Mouse (Mus musculus): ENCODE results near the gene V1ra8. TPM values are rescaled to one million over a fixed set of nuclear protein-coding genes. Genes with fewer than 3 reads are reported as not detected.
"Not testable (repeated sequence)": the region's sequence is repeated elsewhere in the genome, so short reads cannot be mapped to it uniquely, and the experiment has no call there.

Gene V1ra8
- polyA plus RNA-seq (2015; fragmentation: Nextera tagmentation; extraction: Ambion mirVana) = not detected in 2 replicates

DNA sequence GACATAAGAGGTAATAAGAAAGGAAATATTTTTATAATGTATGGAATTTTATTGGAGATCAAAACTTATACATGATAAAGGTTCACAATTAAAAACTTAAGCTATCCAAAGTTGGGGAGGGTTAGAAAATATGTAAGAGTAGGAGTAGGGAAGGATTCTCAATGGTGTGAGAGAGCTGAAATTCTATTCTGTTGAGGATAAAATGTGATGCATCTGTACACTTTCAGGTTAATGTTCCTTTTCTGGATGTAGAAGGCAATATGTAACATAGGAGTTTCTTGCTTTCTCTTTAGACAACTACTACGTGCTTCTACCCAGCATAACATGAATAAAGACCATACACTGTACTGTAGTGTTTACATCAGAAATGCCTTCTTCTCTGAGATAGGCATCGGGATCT lies at the start of gene V1ra8:
Gene V1ra8, plus strand, starts transcription at position 301 of the 400 bp plus-strand sequence.
- 81% methylated on average over 2 of the region's 2 CpGs for WGBS
- not testable (repeated sequence) for H3K36me3 ChIP-seq; H3K27me3 ChIP-seq; H3K9ac ChIP-seq; H3K4me3 ChIP-seq; H3K9me3 ChIP-seq; H3K4me2 ChIP-seq; H3K27ac ChIP-seq (replicated peaks); ATAC-seq (ENCODE audit: low FRiP score, low read depth); H3K4me1 ChIP-seq (replicated peaks)

DNA sequence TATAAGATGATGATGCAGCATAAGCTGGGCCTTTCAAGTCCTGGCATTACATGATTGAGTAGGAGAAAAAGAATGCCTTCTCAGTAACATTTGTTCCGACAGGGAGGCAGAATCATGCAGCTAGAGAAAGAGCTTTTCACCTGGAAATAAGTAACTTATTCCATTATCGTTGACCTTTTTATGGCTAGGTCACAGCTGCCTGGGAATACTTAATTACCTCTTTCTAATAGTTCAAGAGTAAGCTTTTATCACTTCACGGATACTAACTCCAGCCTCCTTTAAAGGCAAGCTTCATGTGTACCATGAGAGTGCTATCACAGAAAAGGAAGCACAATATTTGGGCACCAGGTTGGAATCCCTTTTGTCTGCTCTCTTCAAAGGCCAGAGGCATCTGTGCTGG lies 42.5 kb upstream of the V1ra8 start:
- no peaks in the 10 kb centered on the region for H3K9me3 ChIP-seq
- H3K27me3 ChIP-seq = no peaks in the 10 kb centered on the region
- no peaks in the 10 kb centered on the region for H3K4me1 ChIP-seq (replicated peaks)
- no peak for ATAC-seq (ENCODE audit: low FRiP score, low read depth)
- H3K27ac ChIP-seq (replicated peaks) = no peak overlapping the region
- H3K36me3 ChIP-seq = no peaks in the 10 kb centered on the region
- H3K4me2 ChIP-seq = no peak overlapping the region
- 81% methylated on average over 3 of the region's 3 CpGs for WGBS
- no peak overlapping the region for H3K9ac ChIP-seq
- no peak overlapping the region for H3K4me3 ChIP-seq

DNA sequence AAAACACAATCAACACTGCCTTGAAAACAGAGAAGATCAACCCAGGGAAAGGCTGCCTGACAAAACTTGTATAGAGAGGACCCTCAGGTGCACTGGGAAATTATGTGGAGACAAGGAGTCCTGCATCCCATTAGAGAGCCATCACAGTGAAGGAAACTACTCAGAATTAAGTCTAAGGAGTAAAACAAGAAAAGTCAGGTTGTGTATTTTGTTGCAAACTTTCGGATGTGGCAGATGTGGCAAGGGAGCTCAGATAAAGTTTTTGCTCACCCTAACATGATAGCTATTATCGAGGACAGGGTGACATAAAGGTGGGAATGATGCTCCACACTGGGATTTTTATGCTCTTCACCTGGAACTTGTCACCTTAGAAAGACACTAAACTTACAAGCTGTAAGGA lies 28.1 kb upstream of the V1ra8 start, which contains the start of gene Vmn1r52:
Gene Vmn1r52, plus strand, starts transcription at position 301 of the 400 bp plus-strand sequence.
- H3K27ac ChIP-seq (replicated peaks) = no peak within 1 kb of the TSS
- no peaks in the 10 kb centered on the region for H3K36me3 ChIP-seq
- WGBS = 83% methylated on average over 2 of the region's 2 CpGs
- H3K4me3 ChIP-seq = no peak within 1 kb of the TSS
- H3K9ac ChIP-seq = no peak within 1 kb of the TSS
- no peaks in the 10 kb centered on the region for H3K4me1 ChIP-seq (replicated peaks)
- ATAC-seq (ENCODE audit: low FRiP score, low read depth) = no peak
- no peak within 1 kb of the TSS for H3K4me2 ChIP-seq
- no peaks in the 10 kb centered on the region for H3K9me3 ChIP-seq
- no peaks in the 10 kb centered on the region for H3K27me3 ChIP-seq

DNA sequence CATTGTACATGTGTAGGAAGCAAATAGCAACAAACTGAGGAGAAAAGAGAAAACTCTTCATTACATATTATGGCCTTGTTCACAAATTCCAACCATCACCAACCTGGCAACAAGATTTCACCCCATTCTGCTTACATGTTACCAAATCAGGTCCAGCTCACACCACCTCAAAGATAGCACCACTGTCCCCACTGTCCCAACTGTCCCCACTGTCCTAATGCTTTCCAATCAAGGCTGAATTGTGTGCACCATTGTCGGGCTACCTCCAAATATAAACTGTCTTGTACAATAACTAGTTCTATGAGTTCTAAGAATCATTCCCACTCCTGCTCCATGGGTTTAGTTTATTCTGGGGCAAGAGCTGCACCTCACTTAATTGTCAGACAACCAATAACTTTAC lies 21.7 kb downstream of the V1ra8 start, which contains the start of gene Vmn1r53:
Gene Vmn1r53, minus strand, starts transcription at position 101 of the 400 bp plus-strand sequence.
- Histone ChIP-seq H3K4me2 (no peak within 1 kb of the TSS), H3K4me1 (replicated peaks) (no peaks in the 10 kb centered on the region), H3K27me3 (no peaks in the 10 kb centered on the region), H3K9ac (no peak within 1 kb of the TSS), H3K36me3 (no peaks in the 10 kb centered on the region), H3K27ac (replicated peaks) (no peak within 1 kb of the TSS), H3K9me3 (no peaks in the 10 kb centered on the region), H3K4me3 (no peak within 1 kb of the TSS)
- ATAC-seq (ENCODE audit: low FRiP score, low read depth) = no peak
- WGBS = 83% methylated on average over 1 of the region's 1 CpGs

DNA sequence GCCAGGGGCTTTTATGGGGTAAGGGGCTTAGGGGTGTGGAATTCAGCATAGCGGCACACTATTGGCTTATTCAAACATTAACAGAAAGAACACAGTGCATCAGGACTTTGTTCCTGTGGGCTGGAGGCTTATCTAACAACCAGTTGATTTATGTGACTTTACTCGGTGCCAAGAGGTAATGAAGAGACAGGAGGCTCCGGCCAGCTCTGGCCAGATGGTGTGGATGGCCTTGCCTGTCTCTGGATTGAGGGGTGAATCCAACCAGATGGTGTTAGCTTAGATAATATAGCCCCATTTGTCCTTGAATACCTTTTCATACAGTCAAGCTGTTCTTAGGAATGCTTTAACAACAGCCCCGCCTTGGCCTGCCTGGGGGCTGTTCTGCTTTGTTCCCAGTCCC lies 29.5 kb downstream of the V1ra8 start:
- H3K4me1 ChIP-seq (replicated peaks); H3K27ac ChIP-seq (replicated peaks); H3K36me3 ChIP-seq; ATAC-seq (ENCODE audit: low FRiP score, low read depth); H3K9ac ChIP-seq; H3K27me3 ChIP-seq; H3K4me3 ChIP-seq; H3K4me2 ChIP-seq; H3K9me3 ChIP-seq: not testable (repeated sequence)
- 92% methylated on average over 4 of the region's 4 CpGs for WGBS

DNA sequence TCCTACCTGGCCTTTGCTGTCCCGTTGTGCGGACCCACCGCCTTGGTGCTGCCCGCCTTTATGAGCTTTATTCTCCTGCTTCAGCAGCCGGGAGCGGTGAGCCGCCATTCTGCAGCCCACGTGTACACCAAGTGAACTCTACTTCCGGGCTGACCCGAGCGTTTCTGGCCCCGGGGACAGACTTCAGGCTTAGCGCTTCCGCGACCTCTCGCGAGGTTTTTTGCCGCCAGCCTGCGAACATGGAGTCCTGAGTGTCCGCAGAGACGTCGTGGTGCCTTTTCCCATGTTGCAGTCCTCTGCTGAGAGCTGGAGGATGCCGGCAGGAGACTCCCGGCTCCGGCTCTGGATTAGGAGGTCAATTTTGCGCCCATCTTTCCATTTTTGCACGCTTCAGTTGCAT lies 30.1 kb downstream of the V1ra8 start:
- Histone ChIP-seq H3K4me2 (no peak overlapping the region), H3K4me1 (replicated peaks) (no peaks in the 10 kb centered on the region), H3K27ac (replicated peaks) (no peak overlapping the region), H3K36me3 (no peaks in the 10 kb centered on the region), H3K9ac (no peak overlapping the region), H3K27me3 (no peaks in the 10 kb centered on the region), H3K4me3 (no peak overlapping the region), H3K9me3 (no peaks in the 10 kb centered on the region)
- ATAC-seq (ENCODE audit: low FRiP score, low read depth) = no peak
- WGBS = 62% methylated on average over 27 of the region's 27 CpGs

DNA sequence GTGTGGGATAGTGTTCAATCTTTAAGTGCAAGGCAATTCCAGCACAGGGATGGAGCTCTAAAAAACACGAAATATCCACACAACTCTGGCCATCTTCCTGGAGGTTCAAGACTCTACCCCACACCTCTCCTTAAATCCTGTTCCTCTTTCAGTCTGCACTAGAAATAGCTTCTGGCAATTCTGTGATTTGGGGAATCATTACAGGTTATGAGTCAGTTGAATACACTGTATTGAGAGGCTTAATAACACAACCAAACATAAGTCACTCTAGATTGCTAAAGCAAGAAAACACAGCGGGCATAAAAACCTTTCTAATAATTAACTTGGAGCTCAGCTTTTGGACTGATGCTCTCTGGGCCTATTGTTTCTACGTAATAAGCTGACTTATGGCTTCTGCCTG lies 41.4 kb downstream of the V1ra8 start:
- WGBS = 80% methylated on average over 3 of the region's 3 CpGs
- Histone ChIP-seq H3K4me1 (replicated peaks) (no peaks in the 10 kb centered on the region), H3K9ac (no peak overlapping the region), H3K36me3 (no peaks in the 10 kb centered on the region), H3K27me3 (no peaks in the 10 kb centered on the region), H3K9me3 (no peaks in the 10 kb centered on the region), H3K4me3 (no peak overlapping the region), H3K27ac (replicated peaks) (no peak overlapping the region), H3K4me2 (no peak overlapping the region)
- ATAC-seq (ENCODE audit: low FRiP score, low read depth) = no peak

DNA sequence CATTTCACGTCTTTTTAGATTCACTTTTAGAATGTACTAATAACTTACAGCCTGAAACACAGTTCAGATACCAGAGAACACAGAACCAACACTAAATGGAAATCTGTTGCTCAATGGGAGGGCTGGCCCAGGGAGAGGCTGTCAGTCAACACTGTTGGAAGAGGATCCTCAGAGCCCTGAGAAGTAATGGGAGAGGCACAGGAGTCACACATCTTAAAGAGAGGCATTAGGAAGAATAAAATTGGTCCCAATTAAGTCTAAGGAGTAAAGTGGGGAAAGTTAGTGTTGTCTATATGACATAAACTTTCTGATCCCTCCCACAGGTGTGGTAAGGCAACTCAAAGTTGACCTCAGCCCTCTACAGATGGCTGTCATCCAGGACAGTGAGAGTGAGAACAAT lies 43.4 kb downstream of the V1ra8 start, which contains the start of gene Vmn1r54:
Gene Vmn1r54, plus strand, starts transcription at position 301 of the 400 bp plus-strand sequence.
- no peak within 1 kb of the TSS for H3K27ac ChIP-seq (replicated peaks)
- no peak within 1 kb of the TSS for H3K4me3 ChIP-seq
- ATAC-seq (ENCODE audit: low FRiP score, low read depth) = no peak
- H3K9ac ChIP-seq = no peak within 1 kb of the TSS
- no peaks in the 10 kb centered on the region for H3K36me3 ChIP-seq
- no peaks in the 10 kb centered on the region for H3K4me1 ChIP-seq (replicated peaks)
- WGBS = 84% methylated on average over 1 of the region's 1 CpGs
- no peak within 1 kb of the TSS for H3K4me2 ChIP-seq
- no peaks in the 10 kb centered on the region for H3K9me3 ChIP-seq
- H3K27me3 ChIP-seq = no peaks in the 10 kb centered on the region

Other genes starting within 250 kb of the V1ra8 start
- gene Vmn1r46, start 233.5 kb upstream of the V1ra8 start, polyA plus RNA-seq (2015; fragmentation: Nextera tagmentation; extraction: Ambion mirVana) = not detected in 2 replicates
- not detected in 2 replicates for gene Vmn1r47, start 186.6 kb upstream of the V1ra8 start, polyA plus RNA-seq (2015; fragmentation: Nextera tagmentation; extraction: Ambion mirVana)
- gene Vmn1r48, start 166.0 kb upstream of the V1ra8 start, polyA plus RNA-seq (2015; fragmentation: Nextera tagmentation; extraction: Ambion mirVana) = not detected in 2 replicates
- gene Vmn1r49, start 124.3 kb upstream of the V1ra8 start, polyA plus RNA-seq (2015; fragmentation: Nextera tagmentation; extraction: Ambion mirVana) = not detected in 2 replicates
- not detected in 2 replicates for gene Vmn1r50, start 101.4 kb upstream of the V1ra8 start, polyA plus RNA-seq (2015; fragmentation: Nextera tagmentation; extraction: Ambion mirVana)
- gene Vmn1r51, start 80.2 kb upstream of the V1ra8 start, polyA plus RNA-seq (2015; fragmentation: Nextera tagmentation; extraction: Ambion mirVana) = 0.05 TPM in 2 replicates
- not detected in 2 replicates for gene Vmn1r52, start 28.0 kb upstream of the V1ra8 start, polyA plus RNA-seq (2015; fragmentation: Nextera tagmentation; extraction: Ambion mirVana)
- not detected in 2 replicates for gene Vmn1r53, start 21.6 kb downstream of the V1ra8 start, polyA plus RNA-seq (2015; fragmentation: Nextera tagmentation; extraction: Ambion mirVana)
- gene Vmn1r54, start 43.5 kb downstream of the V1ra8 start, polyA plus RNA-seq (2015; fragmentation: Nextera tagmentation; extraction: Ambion mirVana) = not detected in 2 replicates
- gene BC048671, start 98.4 kb downstream of the V1ra8 start, polyA plus RNA-seq (2015; fragmentation: Nextera tagmentation; extraction: Ambion mirVana) = not detected in 2 replicates
- 0.12 TPM in 1 of 2 replicates, not detected in the other for gene Chst13, start 122.4 kb downstream of the V1ra8 start, polyA plus RNA-seq (2015; fragmentation: Nextera tagmentation; extraction: Ambion mirVana)
- not detected in 2 replicates for gene Uroc1, start 130.5 kb downstream of the V1ra8 start, polyA plus RNA-seq (2015; fragmentation: Nextera tagmentation; extraction: Ambion mirVana)
- gene Zxdc, start 166.7 kb downstream of the V1ra8 start, polyA plus RNA-seq (2015; fragmentation: Nextera tagmentation; extraction: Ambion mirVana) = 9.8 and 11.2 TPM in 2 replicates
- 6.7 and 7.2 TPM in 2 replicates for gene Cfap100, start 226.0 kb downstream of the V1ra8 start, polyA plus RNA-seq (2015; fragmentation: Nextera tagmentation; extraction: Ambion mirVana)

All from hindbrain, embryonic 15.5 days (tissue).